Mouse (Mus musculus): ENCODE results near the gene Slx4ip. TPM values are rescaled to one million over a fixed set of nuclear protein-coding genes. Genes with fewer than 3 reads are reported as not detected.

The Slx4ip gene
- polyA plus RNA-seq, 1 experiment, result 10.7 TPM

- no peak overlapping the region for H3K4me3 ChIP-seq (ENCODE audit: low read depth, low read length)
- no peaks in the 10 kb centered on the region for H3K9me3 ChIP-seq (replicated peaks; ENCODE audit: control insufficient read depth, insufficient read depth, low read length, poor library complexity, severe bottlenecking)
- H3K9ac ChIP-seq (ENCODE audit: low read depth, poor library complexity, severe bottlenecking), result no peak overlapping the region
- H3K36me3 ChIP-seq (ENCODE audit: control insufficient read depth, insufficient read depth, low read length, poor library complexity, severe bottlenecking), result peaks cover 5% of the 10 kb centered on the region
- no peaks in the 10 kb centered on the region for H3K27me3 ChIP-seq (ENCODE audit: control insufficient read depth, insufficient read depth, low read length, poor library complexity, severe bottlenecking)
- no peaks in the 10 kb centered on the region for H3K4me1 ChIP-seq (ENCODE audit: control insufficient read depth, insufficient read depth, low read length)
- H3K27ac ChIP-seq (ENCODE audit: insufficient read depth, low read length), result no peak overlapping the region
- no peak for TF ChIP-seq EP300 (IDR thresholded peaks at IDR 0.05; ENCODE audit: insufficient read depth, low read depth, low read length)
- TF ChIP-seq POLR2A (IDR thresholded peaks at IDR 0.05; ENCODE audit: insufficient read depth, low read length), result no peak
- no peak for TF ChIP-seq CTCF (IDR thresholded peaks at IDR 0.05; ENCODE audit: low read depth, low read length)
Measured at GRCm38 (mm10) chr2:137078771-137079170, 187.8 kb downstream of the Slx4ip start.

- Histone ChIP-seq H3K27ac (ENCODE audit: insufficient read depth, low read length) (no peak overlapping the region), H3K4me1 (ENCODE audit: control insufficient read depth, insufficient read depth, low read length) (no peaks in the 10 kb centered on the region), H3K9me3 (replicated peaks; ENCODE audit: control insufficient read depth, insufficient read depth, low read length, poor library complexity, severe bottlenecking) (no peaks in the 10 kb centered on the region)
Measured at GRCm38 (mm10) chr2:137079721-137080320, 188.8 kb downstream of the Slx4ip start.

GRCm38 (mm10) chr2:137080468-137080867, 189.4 kb downstream of the Slx4ip start:
- Histone ChIP-seq H3K9ac (ENCODE audit: low read depth, poor library complexity, severe bottlenecking) (no peak overlapping the region), H3K4me3 (ENCODE audit: low read depth, low read length) (no peak overlapping the region), H3K27ac (ENCODE audit: insufficient read depth, low read length) (no peak overlapping the region), H3K4me1 (ENCODE audit: control insufficient read depth, insufficient read depth, low read length) (no peaks in the 10 kb centered on the region), H3K9me3 (replicated peaks; ENCODE audit: control insufficient read depth, insufficient read depth, low read length, poor library complexity, severe bottlenecking) (no peaks in the 10 kb centered on the region), H3K36me3 (ENCODE audit: control insufficient read depth, insufficient read depth, low read length, poor library complexity, severe bottlenecking) (peaks cover 8% of the 10 kb centered on the region), H3K27me3 (ENCODE audit: control insufficient read depth, insufficient read depth, low read length, poor library complexity, severe bottlenecking) (no peaks in the 10 kb centered on the region)
- TF ChIP-seq CTCF (IDR thresholded peaks at IDR 0.05; ENCODE audit: low read depth, low read length), result no peak

More at GRCm38 (mm10) chr2:137079721-137080320, 188.8 kb downstream of the Slx4ip start:
- H3K9ac ChIP-seq (ENCODE audit: low read depth, poor library complexity, severe bottlenecking), result no peak overlapping the region
- H3K4me3 ChIP-seq (ENCODE audit: low read depth, low read length), result no peak overlapping the region
- TF ChIP-seq CTCF (IDR thresholded peaks at IDR 0.05; ENCODE audit: low read depth, low read length) (no peak), EP300 (IDR thresholded peaks at IDR 0.05; ENCODE audit: insufficient read depth, low read depth, low read length) (no peak), POLR2A (IDR thresholded peaks at IDR 0.05; ENCODE audit: insufficient read depth, low read length) (no peak)
- peaks cover 8% of the 10 kb centered on the region for H3K36me3 ChIP-seq (ENCODE audit: control insufficient read depth, insufficient read depth, low read length, poor library complexity, severe bottlenecking)
- no peaks in the 10 kb centered on the region for H3K27me3 ChIP-seq (ENCODE audit: control insufficient read depth, insufficient read depth, low read length, poor library complexity, severe bottlenecking)

- Histone ChIP-seq H3K4me1 (ENCODE audit: control insufficient read depth, insufficient read depth, low read length) (no peaks in the 10 kb centered on the region), H3K36me3 (ENCODE audit: control insufficient read depth, insufficient read depth, low read length, poor library complexity, severe bottlenecking) (peaks cover 10% of the 10 kb centered on the region), H3K27ac (ENCODE audit: insufficient read depth, low read length) (no peak overlapping the region)
Measured at GRCm38 (mm10) chr2:137081001-137081400, 190.0 kb downstream of the Slx4ip start.

GRCm38 (mm10) chr2:137082896-137083620, 192.0 kb downstream of the Slx4ip start:
- Histone ChIP-seq H3K36me3 (ENCODE audit: control insufficient read depth, insufficient read depth, low read length, poor library complexity, severe bottlenecking) (peaks cover 14% of the 10 kb centered on the region), H3K9me3 (replicated peaks; ENCODE audit: control insufficient read depth, insufficient read depth, low read length, poor library complexity, severe bottlenecking) (no peaks in the 10 kb centered on the region), H3K4me1 (ENCODE audit: control insufficient read depth, insufficient read depth, low read length) (no peaks in the 10 kb centered on the region), H3K9ac (ENCODE audit: low read depth, poor library complexity, severe bottlenecking) (no peak overlapping the region), H3K27ac (ENCODE audit: insufficient read depth, low read length) (no peak overlapping the region), H3K4me3 (ENCODE audit: low read depth, low read length) (no peak overlapping the region), H3K27me3 (ENCODE audit: control insufficient read depth, insufficient read depth, low read length, poor library complexity, severe bottlenecking) (no peaks in the 10 kb centered on the region)
- TF ChIP-seq CTCF (IDR thresholded peaks at IDR 0.05; ENCODE audit: low read depth, low read length) (no peak), EP300 (IDR thresholded peaks at IDR 0.05; ENCODE audit: insufficient read depth, low read depth, low read length) (no peak), POLR2A (IDR thresholded peaks at IDR 0.05; ENCODE audit: insufficient read depth, low read length) (no peak)

More at GRCm38 (mm10) chr2:137081001-137081400, 190.0 kb downstream of the Slx4ip start:
- Histone ChIP-seq H3K9me3 (replicated peaks; ENCODE audit: control insufficient read depth, insufficient read depth, low read length, poor library complexity, severe bottlenecking) (no peaks in the 10 kb centered on the region), H3K27me3 (ENCODE audit: control insufficient read depth, insufficient read depth, low read length, poor library complexity, severe bottlenecking) (no peaks in the 10 kb centered on the region), H3K4me3 (ENCODE audit: low read depth, low read length) (no peak overlapping the region), H3K9ac (ENCODE audit: low read depth, poor library complexity, severe bottlenecking) (no peak overlapping the region)
- no peak for TF ChIP-seq POLR2A (IDR thresholded peaks at IDR 0.05; ENCODE audit: insufficient read depth, low read length)
- TF ChIP-seq CTCF (IDR thresholded peaks at IDR 0.05; ENCODE audit: low read depth, low read length), result no peak
- no peak for TF ChIP-seq EP300 (IDR thresholded peaks at IDR 0.05; ENCODE audit: insufficient read depth, low read depth, low read length)

GRCm38 (mm10) chr2:137085257-137085656, 194.2 kb downstream of the Slx4ip start:
- H3K36me3 ChIP-seq (ENCODE audit: control insufficient read depth, insufficient read depth, low read length, poor library complexity, severe bottlenecking), result peaks cover 14% of the 10 kb centered on the region

More at GRCm38 (mm10) chr2:137085257-137085656, 194.2 kb downstream of the Slx4ip start:
- no peak overlapping the region for H3K9ac ChIP-seq (ENCODE audit: low read depth, poor library complexity, severe bottlenecking)
- H3K4me3 ChIP-seq (ENCODE audit: low read depth, low read length), result no peak overlapping the region
- TF ChIP-seq CTCF (IDR thresholded peaks at IDR 0.05; ENCODE audit: low read depth, low read length) (no peak), POLR2A (IDR thresholded peaks at IDR 0.05; ENCODE audit: insufficient read depth, low read length) (no peak), EP300 (IDR thresholded peaks at IDR 0.05; ENCODE audit: insufficient read depth, low read depth, low read length) (no peak)
- H3K27ac ChIP-seq (ENCODE audit: insufficient read depth, low read length), result no peak overlapping the region
- no peaks in the 10 kb centered on the region for H3K27me3 ChIP-seq (ENCODE audit: control insufficient read depth, insufficient read depth, low read length, poor library complexity, severe bottlenecking)
- H3K4me1 ChIP-seq (ENCODE audit: control insufficient read depth, insufficient read depth, low read length), result no peaks in the 10 kb centered on the region
- no peaks in the 10 kb centered on the region for H3K9me3 ChIP-seq (replicated peaks; ENCODE audit: control insufficient read depth, insufficient read depth, low read length, poor library complexity, severe bottlenecking)
